Comparison of ENCODE assay signal across 20 mouse cellular contexts in genomic region chr19:18200105-18200782, GRCm38 (mm10).
"Had no signal": no experiment of that assay in that cellular context is flagged by ENCODE, and none has a peak within 500 bp of the region (broad histone marks: within the 10 kb centered on the region; RNA-seq: fewer than 3 reads in every experiment).

No protein-coding gene starts in this region.

- H3K4me2 ChIP-seq: lung, embryonic 14.5 days; midbrain, embryonic 12.5 days; midbrain, embryonic 15.5 days; neural tube, embryonic 12.5 days; neural tube, embryonic 15.5 days had no signal

- H3K9ac ChIP-seq: liver, embryonic 14.5 days; lung, embryonic 14.5 days; midbrain, embryonic 12.5 days; midbrain, embryonic 15.5 days; neural tube, embryonic 12.5 days; neural tube, embryonic 15.5 days had no signal

- H3K27me3 ChIP-seq: midbrain, embryonic 12.5 days; midbrain, embryonic 15.5 days; neural tube, embryonic 12.5 days; neural tube, embryonic 15.5 days had no signal

- ATAC-seq: lung, postnatal 0 days; midbrain, embryonic 15.5 days had no signal

- H3K4me1 ChIP-seq: midbrain, embryonic 12.5 days; midbrain, embryonic 15.5 days; neural tube, embryonic 12.5 days; neural tube, embryonic 15.5 days had no signal

- H3K9me3 ChIP-seq: midbrain, embryonic 12.5 days; neural tube, embryonic 12.5 days had no signal

- DNase-seq: kidney, adult 11 months; kidney, postnatal 36 days; layer of hippocampus, postnatal 36 days; lung, embryonic 14.5 days; right cerebral cortex, adult 18-20 months; right cerebral cortex, postnatal 14 days; right cerebral cortex, postnatal 4 days; thymus, adult 2 months; thymus, postnatal 14 days; thymus, postnatal 4 days had no signal

- H3K27ac ChIP-seq: kidney, postnatal 0 days; left cerebral cortex, adult 2 months; liver, embryonic 14.5 days; macrophage; midbrain, embryonic 12.5 days; midbrain, embryonic 15.5 days; neural tube, embryonic 12.5 days; neural tube, embryonic 15.5 days; stomach, postnatal 0 days had no signal

- H3K36me3 ChIP-seq: midbrain, embryonic 12.5 days; midbrain, embryonic 15.5 days; neural tube, embryonic 12.5 days; neural tube, embryonic 15.5 days had no signal

- H3K4me3 ChIP-seq: left cerebral cortex, adult 2 months; midbrain, embryonic 12.5 days; midbrain, embryonic 15.5 days; neural tube, embryonic 12.5 days; neural tube, embryonic 15.5 days had no signal
